Mouse (Mus musculus): Measurements from ENCODE around the gene Timp3. TPM values are rescaled to one million over a fixed set of nuclear protein-coding genes. Genes with fewer than 3 reads are reported as not detected.

Gene Timp3
- polyA plus RNA-seq, 1 experiment from 2014 or later = 66.4 TPM

- H3K9ac ChIP-seq = no peak overlapping the region
- 87% methylated on average over 5 of the region's 5 CpGs for WGBS
- H3K4me3 ChIP-seq = no peak overlapping the region
- ATAC-seq (ENCODE audit: insufficient number of reproducible peaks, insufficient read depth, low FRiP score, low TSS enrichment) = no peak
- no peak overlapping the region for H3K27ac ChIP-seq
- no peaks in the 10 kb centered on the region for H3K27me3 ChIP-seq
- H3K36me3 ChIP-seq = no peaks in the 10 kb centered on the region
- no peak overlapping the region for H3K4me2 ChIP-seq (replicated peaks)
- H3K4me1 ChIP-seq = peaks cover 33% of the 10 kb centered on the region
- H3K9me3 ChIP-seq = no peaks in the 10 kb centered on the region
Measured at GRCm38 (mm10) chr10:86277327-86277726, 22.8 kb upstream of the Timp3 start.

DNA sequence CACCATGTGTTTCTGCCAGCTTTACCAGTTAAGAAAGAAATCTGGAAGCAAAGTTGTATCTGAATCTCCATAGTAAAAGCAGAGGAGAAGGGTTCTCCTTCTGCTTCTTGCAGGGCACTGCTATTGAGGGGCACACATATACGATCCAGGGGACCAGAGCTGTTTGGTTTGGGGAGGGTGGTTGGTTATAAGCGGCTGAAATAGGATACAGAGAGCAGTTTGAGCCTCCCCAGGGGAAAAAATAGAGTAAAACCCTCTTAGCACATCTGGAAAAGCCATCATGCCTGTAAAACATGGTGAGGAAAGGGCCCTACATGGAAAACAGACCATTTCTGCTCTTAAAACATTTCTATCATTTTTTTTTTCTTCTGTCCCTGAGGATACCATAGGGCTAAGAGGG lies 21.7 kb upstream of the Timp3 start:
- no peak overlapping the region for H3K27ac ChIP-seq
- no peak overlapping the region for H3K4me2 ChIP-seq (replicated peaks)
- no peak overlapping the region for H3K9ac ChIP-seq
- no peaks in the 10 kb centered on the region for H3K36me3 ChIP-seq
- no peaks in the 10 kb centered on the region for H3K9me3 ChIP-seq
- H3K4me1 ChIP-seq = peaks cover 25% of the 10 kb centered on the region
- ATAC-seq (ENCODE audit: insufficient number of reproducible peaks, insufficient read depth, low FRiP score, low TSS enrichment) = no peak
- no peaks in the 10 kb centered on the region for H3K27me3 ChIP-seq
- WGBS = 44% methylated on average over 2 of the region's 2 CpGs
- H3K4me3 ChIP-seq = no peak overlapping the region

GRCm38 (mm10) chr10:86279579-86280168 lies 20.5 kb upstream of the Timp3 start:
- Histone ChIP-seq H3K36me3 (no peaks in the 10 kb centered on the region), H3K4me1 (peaks cover 19% of the 10 kb centered on the region), H3K4me2 (replicated peaks) (no peak overlapping the region), H3K27me3 (no peaks in the 10 kb centered on the region), H3K27ac (no peak overlapping the region), H3K4me3 (no peak overlapping the region), H3K9ac (no peak overlapping the region), H3K9me3 (no peaks in the 10 kb centered on the region)
- no peak for ATAC-seq (ENCODE audit: insufficient number of reproducible peaks, insufficient read depth, low FRiP score, low TSS enrichment)
- WGBS = 83% methylated on average over 7 of the region's 7 CpGs

DNA sequence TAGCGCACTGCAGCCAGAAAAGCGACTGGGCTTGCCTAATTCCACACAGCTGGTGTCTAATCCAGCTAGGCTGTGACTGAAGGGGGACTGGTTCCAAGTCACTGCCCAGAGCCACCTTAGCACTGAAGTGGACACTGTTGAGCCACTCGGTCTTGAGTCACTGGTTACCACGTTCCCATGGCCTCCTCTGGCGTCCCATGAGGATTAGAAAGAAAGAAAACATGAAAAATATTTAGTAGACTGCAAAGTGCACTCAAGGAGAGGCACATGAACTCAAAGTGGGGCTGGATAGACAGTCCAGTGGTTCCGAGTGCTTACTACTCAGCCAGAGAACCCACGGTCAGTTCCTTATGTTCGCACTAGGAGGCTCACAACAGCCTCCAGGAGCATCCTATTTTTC lies 18.9 kb upstream of the Timp3 start:
- no peaks in the 10 kb centered on the region for H3K27me3 ChIP-seq
- no peak for ATAC-seq (ENCODE audit: insufficient number of reproducible peaks, insufficient read depth, low FRiP score, low TSS enrichment)
- peaks cover 19% of the 10 kb centered on the region for H3K4me1 ChIP-seq
- no peak overlapping the region for H3K4me2 ChIP-seq (replicated peaks)
- H3K27ac ChIP-seq = no peak overlapping the region
- no peaks in the 10 kb centered on the region for H3K36me3 ChIP-seq
- H3K4me3 ChIP-seq = no peak overlapping the region
- no peaks in the 10 kb centered on the region for H3K9me3 ChIP-seq
- WGBS = 81% methylated on average over 8 of the region's 8 CpGs
- H3K9ac ChIP-seq = no peak overlapping the region

GRCm38 (mm10) chr10:86286508-86286907 lies 13.7 kb upstream of the Timp3 start:
- Histone ChIP-seq H3K27me3 (no peaks in the 10 kb centered on the region), H3K27ac (no peak overlapping the region), H3K9ac (no peak overlapping the region), H3K9me3 (no peaks in the 10 kb centered on the region), H3K4me3 (no peak overlapping the region), H3K36me3 (no peaks in the 10 kb centered on the region), H3K4me1 (no peaks in the 10 kb centered on the region), H3K4me2 (replicated peaks) (no peak overlapping the region)
- no peak for ATAC-seq (ENCODE audit: insufficient number of reproducible peaks, insufficient read depth, low FRiP score, low TSS enrichment)
- WGBS = 80% methylated on average over 7 of the region's 7 CpGs

GRCm38 (mm10) chr10:86290109-86290771 lies 9.9 kb upstream of the Timp3 start:
- H3K4me1 ChIP-seq = peaks cover 11% of the 10 kb centered on the region
- no peak for ATAC-seq (ENCODE audit: insufficient number of reproducible peaks, insufficient read depth, low FRiP score, low TSS enrichment)
- H3K9ac ChIP-seq = no peak overlapping the region
- H3K27me3 ChIP-seq = no peaks in the 10 kb centered on the region
- H3K4me2 ChIP-seq (replicated peaks) = no peak overlapping the region
- no peaks in the 10 kb centered on the region for H3K36me3 ChIP-seq
- H3K9me3 ChIP-seq = no peaks in the 10 kb centered on the region
- no peak overlapping the region for H3K27ac ChIP-seq
- H3K4me3 ChIP-seq = no peak overlapping the region
- 69% methylated on average over 8 of the region's 8 CpGs for WGBS

GRCm38 (mm10) chr10:86293880-86294279 lies 6.3 kb upstream of the Timp3 start:
- H3K9ac ChIP-seq = no peak overlapping the region
- H3K36me3 ChIP-seq = no peaks in the 10 kb centered on the region
- H3K27ac ChIP-seq = peak overlapping the region; percentile 91; the same call in 1 of the 2 replicates
- H3K9me3 ChIP-seq = no peaks in the 10 kb centered on the region
- H3K4me2 ChIP-seq (replicated peaks) = no peak overlapping the region
- WGBS = 83% methylated on average over 1 of the region's 1 CpGs
- H3K4me3 ChIP-seq = no peak overlapping the region
- H3K27me3 ChIP-seq = 0 out of 2 replicates have a peak, but pooled peaks cover 3% of the 10 kb centered on the region
- H3K4me1 ChIP-seq = peaks cover 17% of the 10 kb centered on the region
- no peak for ATAC-seq (ENCODE audit: insufficient number of reproducible peaks, insufficient read depth, low FRiP score, low TSS enrichment)

- H3K36me3 ChIP-seq = no peaks in the 10 kb centered on the region
- 0 out of 2 replicates have a peak, but pooled peaks cover 3% of the 10 kb centered on the region for H3K27me3 ChIP-seq
- 53% methylated on average over 10 of the region's 10 CpGs for WGBS
- peak; percentile 88 for ATAC-seq (ENCODE audit: insufficient number of reproducible peaks, insufficient read depth, low FRiP score, low TSS enrichment)
- no peak overlapping the region for H3K4me3 ChIP-seq
- peak overlapping the region; percentile 91 for H3K27ac ChIP-seq
- H3K9me3 ChIP-seq = no peaks in the 10 kb centered on the region
- H3K9ac ChIP-seq = no peak overlapping the region
- H3K4me2 ChIP-seq (replicated peaks) = peak overlapping the region; percentile 56
- peaks cover 19% of the 10 kb centered on the region for H3K4me1 ChIP-seq
Measured at GRCm38 (mm10) chr10:86294599-86295365, 5.4 kb upstream of the Timp3 start.

DNA sequence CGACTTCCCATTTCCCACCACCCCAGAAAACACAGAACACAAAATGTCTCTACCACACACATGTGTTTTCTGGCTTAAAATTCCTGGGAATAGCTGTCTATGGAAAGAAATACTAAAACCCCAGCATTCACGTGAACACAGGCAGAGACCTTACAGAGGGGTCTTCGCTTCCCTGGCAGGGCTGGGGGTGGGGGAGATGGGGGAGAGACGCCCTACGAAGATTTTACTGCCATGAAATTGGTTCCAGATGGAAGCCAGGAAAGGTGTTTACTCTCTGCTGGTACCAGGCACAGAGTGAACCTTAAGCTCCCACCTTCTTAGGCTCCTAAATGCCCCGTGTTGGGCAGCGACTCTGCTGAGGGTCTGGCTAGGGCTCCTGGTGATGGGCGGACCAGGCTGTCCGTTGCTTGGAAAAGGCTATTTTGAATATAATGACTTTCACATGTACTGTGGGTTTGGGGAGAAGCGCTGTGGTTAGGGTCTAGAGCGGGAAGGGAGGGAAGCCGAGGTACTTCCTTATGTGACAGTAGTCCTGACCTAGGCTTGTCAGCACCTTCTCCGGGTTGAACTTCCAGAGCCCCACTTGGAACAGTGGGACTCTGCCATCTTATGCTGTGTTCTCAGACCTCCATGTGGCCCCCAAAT lies 4.6 kb upstream of the Timp3 start:
- H3K27me3 ChIP-seq = 0 out of 2 replicates have a peak, but pooled peaks cover 3% of the 10 kb centered on the region
- peak overlapping the region; percentile 56 for H3K4me2 ChIP-seq (replicated peaks)
- peak overlapping the region; percentile 91 for H3K27ac ChIP-seq
- H3K4me1 ChIP-seq = peaks cover 20% of the 10 kb centered on the region
- 0 out of 2 replicates have a peak overlapping the region, but pooled peaks have one; percentile 7 for H3K4me3 ChIP-seq
- H3K9me3 ChIP-seq = no peaks in the 10 kb centered on the region
- peak; percentile 49 for ATAC-seq (ENCODE audit: insufficient number of reproducible peaks, insufficient read depth, low FRiP score, low TSS enrichment)
- H3K36me3 ChIP-seq = no peaks in the 10 kb centered on the region
- H3K9ac ChIP-seq = peak overlapping the region; percentile 1; the same call in 1 of the 2 replicates
- WGBS = 11% methylated on average over 13 of the region's 13 CpGs

DNA sequence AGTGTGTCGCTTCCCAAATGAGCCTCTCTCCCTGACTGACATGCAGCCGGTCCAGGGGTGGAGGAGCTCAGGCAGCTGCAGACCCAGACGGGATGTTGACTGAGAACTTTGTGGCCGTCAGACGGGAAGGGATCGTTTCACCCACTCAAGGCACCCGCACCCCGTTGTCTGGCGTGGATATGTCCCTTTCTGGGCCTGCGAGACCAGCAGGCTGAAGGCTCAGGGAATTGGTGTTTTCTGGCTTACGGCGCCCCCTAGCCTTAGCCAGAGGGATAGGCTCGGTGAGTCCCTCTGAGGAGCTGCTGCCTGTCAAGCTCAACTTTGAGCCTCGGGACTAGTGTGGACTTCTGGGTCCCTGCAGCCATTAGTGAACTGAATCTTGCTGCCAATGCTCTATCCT lies 4.1 kb upstream of the Timp3 start:
- 0 out of 2 replicates have a peak, but pooled peaks cover 3% of the 10 kb centered on the region for H3K27me3 ChIP-seq
- H3K36me3 ChIP-seq = no peaks in the 10 kb centered on the region
- peak overlapping the region; percentile 56 for H3K4me2 ChIP-seq (replicated peaks)
- WGBS = under 1% methylated on average over 14 of the region's 14 CpGs
- no peaks in the 10 kb centered on the region for H3K9me3 ChIP-seq
- no peak; the same call in 1 of the 2 replicates for ATAC-seq (ENCODE audit: insufficient number of reproducible peaks, insufficient read depth, low FRiP score, low TSS enrichment)
- 0 out of 2 replicates have a peak overlapping the region, but pooled peaks have one; percentile 7 for H3K4me3 ChIP-seq
- peak overlapping the region; percentile 91 for H3K27ac ChIP-seq
- H3K9ac ChIP-seq = 0 out of 2 replicates have a peak overlapping the region, but pooled peaks have one; percentile 1
- peaks cover 20% of the 10 kb centered on the region for H3K4me1 ChIP-seq

- no peak for ATAC-seq (ENCODE audit: insufficient number of reproducible peaks, insufficient read depth, low FRiP score, low TSS enrichment)
- no peak overlapping the region for H3K27ac ChIP-seq
- H3K4me1 ChIP-seq = peaks cover 29% of the 10 kb centered on the region
- 88% methylated on average over 2 of the region's 2 CpGs for WGBS
- H3K4me3 ChIP-seq = no peak overlapping the region
- H3K27me3 ChIP-seq = 0 out of 2 replicates have a peak, but pooled peaks cover 3% of the 10 kb centered on the region
- H3K36me3 ChIP-seq = no peaks in the 10 kb centered on the region
- no peak overlapping the region for H3K4me2 ChIP-seq (replicated peaks)
- no peaks in the 10 kb centered on the region for H3K9me3 ChIP-seq
- no peak overlapping the region for H3K9ac ChIP-seq
Measured at GRCm38 (mm10) chr10:86297307-86297706, 2.9 kb upstream of the Timp3 start.
